Mouse (Mus musculus): Measurements from ENCODE around the gene Poglut1. TPM values are rescaled to one million over a fixed set of nuclear protein-coding genes. Genes with fewer than 3 reads are reported as not detected.

Gene Poglut1
- polyA plus RNA-seq, 1 experiment from 2014 or later = 57.5 TPM

DNA sequence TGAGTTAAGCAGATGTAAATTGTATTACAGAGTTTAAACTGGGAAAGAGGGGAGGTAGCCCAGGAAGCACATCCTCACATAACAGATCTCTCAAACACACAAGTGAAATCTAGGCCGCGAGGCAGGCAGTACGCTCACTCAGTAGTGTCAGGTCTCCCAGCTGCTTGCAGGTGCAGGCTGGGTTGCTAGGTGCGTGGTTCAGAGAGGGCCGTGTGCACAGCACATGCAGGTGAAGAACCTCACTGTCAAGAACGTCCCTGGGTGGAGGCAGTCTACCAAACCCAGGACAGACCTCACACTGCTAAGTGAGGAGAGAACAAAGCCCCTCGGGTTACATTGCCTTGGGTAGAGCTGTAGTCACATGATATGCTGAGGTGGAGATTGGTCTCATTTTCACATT lies 34.7 kb upstream of the Poglut1 start:
- 85% methylated on average over 7 of the region's 7 CpGs for WGBS
- Histone ChIP-seq H3K4me2 (replicated peaks) (no peak overlapping the region), H3K36me3 (peaks cover 81% of the 10 kb centered on the region), H3K9ac (no peak overlapping the region), H3K4me1 (no peaks in the 10 kb centered on the region), H3K9me3 (replicated peaks) (no peaks in the 10 kb centered on the region), H3K4me3 (replicated peaks) (no peak overlapping the region), H3K27ac (replicated peaks) (no peak overlapping the region), H3K27me3 (no peaks in the 10 kb centered on the region)
- ATAC-seq (ENCODE audit: insufficient number of reproducible peaks, low FRiP score, low TSS enrichment, low read depth) = no peak

GRCm38 (mm10) chr16:38571481-38571880 lies 21.4 kb upstream of the Poglut1 start:
- WGBS = 98% methylated on average over 3 of the region's 3 CpGs
- Histone ChIP-seq H3K4me2 (replicated peaks) (no peak overlapping the region), H3K4me1 (0 out of 2 replicates have a peak, but pooled peaks cover under 1% of the 10 kb centered on the region), H3K27me3 (no peaks in the 10 kb centered on the region), H3K36me3 (peaks cover 68% of the 10 kb centered on the region), H3K9ac (no peak overlapping the region), H3K27ac (replicated peaks) (no peak overlapping the region), H3K4me3 (replicated peaks) (no peak overlapping the region), H3K9me3 (replicated peaks) (no peaks in the 10 kb centered on the region)
- ATAC-seq (ENCODE audit: insufficient number of reproducible peaks, low FRiP score, low TSS enrichment, low read depth) = no peak

DNA sequence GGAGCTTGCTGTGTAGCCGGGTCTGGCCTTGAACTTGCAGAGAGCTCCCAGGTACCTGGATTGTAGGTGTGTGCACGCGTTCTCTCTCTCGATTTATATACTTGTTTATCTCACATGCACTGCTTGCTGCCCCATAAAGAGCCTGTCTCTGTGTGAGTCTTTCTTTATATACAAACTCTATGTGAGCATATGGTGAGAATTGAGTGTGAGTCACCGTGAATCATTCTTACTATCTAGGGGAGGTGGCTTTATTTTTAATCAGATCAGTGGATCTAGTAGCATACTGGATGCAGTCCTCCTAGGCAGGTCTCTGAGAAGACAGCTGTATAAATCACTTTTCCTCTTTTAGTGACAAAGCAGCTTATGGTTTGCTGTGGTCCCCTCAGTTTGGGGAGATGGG lies 18.1 kb upstream of the Poglut1 start:
- WGBS = 93% methylated on average over 5 of the region's 5 CpGs
- ATAC-seq (ENCODE audit: insufficient number of reproducible peaks, low FRiP score, low TSS enrichment, low read depth) = no peak
- no peak overlapping the region for H3K9ac ChIP-seq
- H3K4me2 ChIP-seq (replicated peaks) = no peak overlapping the region
- H3K9me3 ChIP-seq (replicated peaks) = no peaks in the 10 kb centered on the region
- no peak overlapping the region for H3K27ac ChIP-seq (replicated peaks)
- no peak overlapping the region for H3K4me3 ChIP-seq (replicated peaks)
- no peaks in the 10 kb centered on the region for H3K27me3 ChIP-seq
- H3K4me1 ChIP-seq = 0 out of 2 replicates have a peak, but pooled peaks cover 10% of the 10 kb centered on the region
- peaks cover 61% of the 10 kb centered on the region for H3K36me3 ChIP-seq

- H3K4me2 ChIP-seq (replicated peaks) = peak overlapping the region; percentile 53
- H3K4me1 ChIP-seq = 0 out of 2 replicates have a peak, but pooled peaks cover 10% of the 10 kb centered on the region
- peak overlapping the region; percentile 88 for H3K9ac ChIP-seq
- peaks cover 16% of the 10 kb centered on the region for H3K27me3 ChIP-seq
- peaks cover 26% of the 10 kb centered on the region for H3K36me3 ChIP-seq
- no peak overlapping the region for H3K27ac ChIP-seq (replicated peaks)
- H3K4me3 ChIP-seq (replicated peaks) = peak overlapping the region; percentile 93
- ATAC-seq (ENCODE audit: insufficient number of reproducible peaks, low FRiP score, low TSS enrichment, low read depth) = no peak
- WGBS = 28% methylated on average over 10 of the region's 10 CpGs
- H3K9me3 ChIP-seq (replicated peaks) = no peaks in the 10 kb centered on the region
Measured at GRCm38 (mm10) chr16:38563516-38563915, 13.5 kb upstream of the Poglut1 start.

DNA sequence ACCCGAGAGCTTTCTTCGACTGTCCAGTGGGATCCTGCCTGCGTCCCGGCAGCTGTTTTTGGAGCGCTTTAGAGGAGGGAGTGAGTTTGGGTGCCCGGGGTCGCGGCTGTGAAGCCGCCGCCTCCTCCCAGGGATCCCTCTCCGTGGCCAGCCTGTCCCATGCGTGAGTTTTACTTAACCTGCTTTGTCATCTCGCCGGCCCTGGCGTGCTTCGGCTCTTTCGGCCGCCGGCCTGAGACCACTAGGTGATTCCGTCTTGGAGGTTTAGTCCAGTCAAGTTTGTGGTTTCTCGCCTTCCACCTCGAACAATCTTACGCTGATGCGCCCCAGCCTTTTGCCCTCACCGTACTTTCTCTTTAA lies 12.9 kb upstream of the Poglut1 start:
- H3K4me1 ChIP-seq = 0 out of 2 replicates have a peak, but pooled peaks cover 10% of the 10 kb centered on the region
- peak overlapping the region; percentile 53 for H3K4me2 ChIP-seq (replicated peaks)
- peaks cover 21% of the 10 kb centered on the region for H3K36me3 ChIP-seq
- H3K9ac ChIP-seq = peak overlapping the region; percentile 88
- H3K27ac ChIP-seq (replicated peaks) = peak overlapping the region; percentile 87
- H3K9me3 ChIP-seq (replicated peaks) = no peaks in the 10 kb centered on the region
- H3K4me3 ChIP-seq (replicated peaks) = peak overlapping the region; percentile 93
- ATAC-seq (ENCODE audit: insufficient number of reproducible peaks, low FRiP score, low TSS enrichment, low read depth) = peak; percentile 73
- under 1% methylated on average over 25 of the region's 25 CpGs for WGBS
- H3K27me3 ChIP-seq = peaks cover 19% of the 10 kb centered on the region

DNA sequence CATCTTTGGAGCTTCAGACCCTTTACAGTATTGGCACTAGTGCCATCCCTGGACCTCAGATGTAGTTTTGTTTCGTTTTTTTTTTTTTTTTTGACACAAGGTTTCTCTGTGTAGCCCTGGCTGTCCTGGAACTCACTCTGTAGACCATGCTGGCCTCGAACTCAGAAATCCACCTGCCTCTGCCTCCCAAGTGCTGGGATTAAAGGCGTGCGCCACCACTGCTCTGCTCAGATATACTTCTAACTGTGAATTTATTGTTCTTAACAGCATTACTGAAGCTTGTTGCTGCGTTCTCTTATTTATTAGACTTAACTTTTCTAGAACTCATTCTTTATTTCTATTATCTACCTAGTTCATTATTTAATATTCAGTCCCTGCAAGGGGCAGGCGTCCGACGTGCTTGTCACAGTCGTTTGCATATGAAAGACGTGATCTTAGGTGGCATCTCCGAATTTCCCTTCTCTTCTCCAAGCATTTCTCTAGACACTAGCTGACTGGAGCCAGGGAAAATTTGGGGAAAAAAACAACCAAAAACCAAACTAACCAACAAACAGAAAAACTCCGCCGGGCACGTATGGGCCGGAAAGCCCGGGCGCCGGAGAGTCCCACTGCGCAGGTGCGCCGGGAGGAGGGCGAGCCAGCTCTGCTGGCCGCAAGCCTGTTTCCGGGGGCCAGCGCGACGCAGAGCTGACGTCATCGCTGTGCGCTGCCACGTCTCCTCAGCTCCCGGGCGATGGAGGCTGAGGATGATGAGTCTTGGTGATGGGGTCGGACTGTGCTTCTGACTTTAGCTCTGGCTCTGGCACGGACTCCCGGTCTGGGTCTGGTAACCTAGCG lies 12.3 kb upstream of the Poglut1 start:
- ATAC-seq (ENCODE audit: insufficient number of reproducible peaks, low FRiP score, low TSS enrichment, low read depth) = peak; percentile 92
- Histone ChIP-seq H3K9ac (peak overlapping the region; percentile 88), H3K4me2 (replicated peaks) (peak overlapping the region; percentile 53), H3K27ac (replicated peaks) (peak overlapping the region; percentile 87), H3K4me1 (0 out of 2 replicates have a peak, but pooled peaks cover 10% of the 10 kb centered on the region), H3K4me3 (replicated peaks) (peak overlapping the region; percentile 93), H3K36me3 (peaks cover 20% of the 10 kb centered on the region), H3K27me3 (peaks cover 19% of the 10 kb centered on the region), H3K9me3 (replicated peaks) (no peaks in the 10 kb centered on the region)
- WGBS = 7% methylated on average over 37 of the region's 37 CpGs

- Histone ChIP-seq H3K9me3 (replicated peaks) (no peaks in the 10 kb centered on the region), H3K9ac (no peak within 1 kb of the TSS), H3K36me3 (no peaks in the 10 kb centered on the region), H3K4me2 (replicated peaks) (no peak within 1 kb of the TSS), H3K27ac (replicated peaks) (no peak within 1 kb of the TSS), H3K27me3 (peaks cover 31% of the 10 kb centered on the region), H3K4me1 (no peaks in the 10 kb centered on the region), H3K4me3 (replicated peaks) (no peak within 1 kb of the TSS)
- 84% methylated on average over 3 of the region's 3 CpGs for WGBS
- no peak for ATAC-seq (ENCODE audit: insufficient number of reproducible peaks, low FRiP score, low TSS enrichment, low read depth)
Measured at GRCm38 (mm10) chr16:38558221-38558748, 8.2 kb upstream of the Poglut1 start, which contains the start of gene Tmem39a. Tmem39a (plus strand) TSS chr16:38558698.

GRCm38 (mm10) chr16:38555988-38556387 lies 5.9 kb upstream of the Poglut1 start:
- no peak overlapping the region for H3K4me2 ChIP-seq (replicated peaks)
- H3K9me3 ChIP-seq (replicated peaks) = no peaks in the 10 kb centered on the region
- no peak for ATAC-seq (ENCODE audit: insufficient number of reproducible peaks, low FRiP score, low TSS enrichment, low read depth)
- H3K27me3 ChIP-seq = peaks cover 39% of the 10 kb centered on the region
- 76% methylated on average over 3 of the region's 3 CpGs for WGBS
- no peaks in the 10 kb centered on the region for H3K36me3 ChIP-seq
- no peak overlapping the region for H3K9ac ChIP-seq
- no peaks in the 10 kb centered on the region for H3K4me1 ChIP-seq
- no peak overlapping the region for H3K27ac ChIP-seq (replicated peaks)
- no peak overlapping the region for H3K4me3 ChIP-seq (replicated peaks)

DNA sequence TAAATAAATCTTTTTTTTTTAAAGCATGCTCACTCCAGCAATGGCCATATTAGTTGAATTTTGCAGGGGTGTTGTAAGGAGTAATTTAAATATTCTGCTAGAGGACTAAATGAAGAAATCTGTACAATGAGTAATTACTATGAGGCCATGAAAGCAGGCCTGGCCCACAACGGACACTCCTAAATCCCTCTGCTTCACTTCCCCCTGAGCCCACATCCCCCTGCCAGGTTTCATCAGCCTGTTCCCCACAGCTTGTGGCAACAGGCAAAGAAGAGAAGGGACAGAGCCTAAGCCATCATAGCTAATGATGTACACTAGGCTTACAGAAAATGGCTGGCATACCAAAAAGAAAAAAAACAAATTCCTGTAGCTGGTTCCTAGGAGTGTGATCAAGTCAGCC lies 2.1 kb downstream of the Poglut1 start:
- Histone ChIP-seq H3K4me3 (replicated peaks) (no peak overlapping the region), H3K4me2 (replicated peaks) (no peak overlapping the region), H3K27me3 (peaks cover 5% of the 10 kb centered on the region; the same call in 1 of the 2 replicates), H3K9ac (no peak overlapping the region), H3K4me1 (peaks cover 16% of the 10 kb centered on the region), H3K27ac (replicated peaks) (no peak overlapping the region), H3K9me3 (replicated peaks) (no peaks in the 10 kb centered on the region), H3K36me3 (peaks cover 30% of the 10 kb centered on the region)
- no peak for ATAC-seq (ENCODE audit: insufficient number of reproducible peaks, low FRiP score, low TSS enrichment, low read depth)
- WGBS = 83% methylated on average over 1 of the region's 1 CpGs

DNA sequence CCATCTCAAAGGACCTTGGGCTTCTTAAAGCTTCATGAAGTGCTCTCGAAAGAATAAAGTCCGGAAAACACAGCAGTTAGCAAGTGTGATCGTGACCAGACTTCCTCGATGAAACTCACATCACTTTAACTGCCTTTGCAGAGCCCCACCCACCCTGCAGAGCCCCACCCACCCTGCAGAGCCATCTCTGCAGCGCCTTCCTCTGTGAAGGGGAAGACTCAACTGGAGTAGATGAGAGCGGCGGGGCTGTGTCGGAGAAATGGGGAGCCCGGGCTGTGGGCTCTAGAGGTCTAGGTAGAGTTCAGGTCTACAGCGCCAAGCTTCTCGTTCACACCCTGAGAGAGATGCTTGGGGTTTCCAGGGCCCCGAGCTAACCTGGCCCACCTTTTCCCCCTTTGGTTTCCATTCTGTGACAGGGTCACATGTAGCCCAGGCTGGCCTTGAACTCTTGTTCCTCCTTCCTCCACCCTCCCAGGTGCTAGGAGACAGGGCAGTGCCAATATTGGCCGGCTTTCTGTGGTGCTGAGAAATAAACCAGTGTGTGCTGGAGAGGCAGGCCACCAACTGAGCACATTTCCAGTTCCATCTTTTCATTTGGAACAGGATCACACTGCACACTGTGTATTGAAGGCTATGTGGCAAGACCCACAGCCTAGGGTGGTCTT lies 11.2 kb downstream of the Poglut1 start:
- H3K9ac ChIP-seq = no peak overlapping the region
- H3K4me2 ChIP-seq (replicated peaks) = no peak overlapping the region
- WGBS = 88% methylated on average over 13 of the region's 13 CpGs
- no peak overlapping the region for H3K4me3 ChIP-seq (replicated peaks)
- no peaks in the 10 kb centered on the region for H3K4me1 ChIP-seq
- H3K27me3 ChIP-seq = no peaks in the 10 kb centered on the region
- ATAC-seq (ENCODE audit: insufficient number of reproducible peaks, low FRiP score, low TSS enrichment, low read depth) = no peak
- H3K36me3 ChIP-seq = peaks cover 64% of the 10 kb centered on the region
- H3K27ac ChIP-seq (replicated peaks) = no peak overlapping the region
- H3K9me3 ChIP-seq (replicated peaks) = no peaks in the 10 kb centered on the region

DNA sequence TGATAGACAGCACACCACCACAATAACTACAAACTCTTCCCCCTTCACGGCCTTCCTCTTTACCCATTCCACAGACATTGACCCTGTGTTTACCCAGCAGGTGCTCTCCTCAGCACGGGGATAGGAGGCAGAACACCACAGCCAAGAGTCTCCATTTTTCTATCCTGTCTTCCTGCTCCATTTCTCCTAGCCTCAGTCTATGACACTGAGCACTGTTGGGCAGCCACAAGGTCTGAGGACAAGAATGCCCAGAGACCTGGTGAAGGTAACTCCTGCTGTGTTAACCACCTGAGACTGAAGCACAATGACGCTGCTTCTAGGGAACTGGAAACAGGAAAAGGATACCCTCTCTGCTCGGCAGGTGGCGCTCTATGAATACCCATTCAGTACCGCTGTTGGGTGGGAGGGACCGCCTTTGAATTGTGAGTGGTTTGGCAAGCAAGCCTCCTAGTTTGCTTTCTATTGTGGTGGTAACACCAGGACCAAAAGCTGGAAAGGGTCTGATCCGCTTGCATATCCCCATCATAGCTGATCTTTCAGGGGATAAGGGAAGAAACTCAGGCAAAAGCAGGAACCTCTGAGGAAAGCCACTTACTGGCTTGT lies 13.4 kb downstream of the Poglut1 start:
- no peaks in the 10 kb centered on the region for H3K27me3 ChIP-seq
- H3K4me1 ChIP-seq = no peaks in the 10 kb centered on the region
- H3K9ac ChIP-seq = no peak overlapping the region
- ATAC-seq (ENCODE audit: insufficient number of reproducible peaks, low FRiP score, low TSS enrichment, low read depth) = no peak
- H3K9me3 ChIP-seq (replicated peaks) = no peaks in the 10 kb centered on the region
- 45% methylated on average over 8 of the region's 8 CpGs for WGBS
- no peak overlapping the region for H3K4me2 ChIP-seq (replicated peaks)
- no peak overlapping the region for H3K27ac ChIP-seq (replicated peaks)
- no peak overlapping the region for H3K4me3 ChIP-seq (replicated peaks)
- H3K36me3 ChIP-seq = peaks cover 60% of the 10 kb centered on the region

Data from embryonic facial prominence, embryonic 15.5 days (tissue).